Mouse (Mus musculus) heart, adult 8-10 months (tissue): Measurements from ENCODE around the gene Cdh4. TPM values are rescaled to one million over a fixed set of nuclear protein-coding genes. Genes with fewer than 3 reads are reported as not detected.
A peak's percentile ranks its signal among the peaks of the same experiment; 100 is the strongest.

Experiments used
- DNase-seq: peaks from one replicate; pipeline ENCODE4 v3.0.0; 2022; ENCODE audit warnings: low spot score
- total RNA-seq, 4 experiments: library from RNA; stranded (reverse); gene quantifications; 2 replicates each; pipeline ENCODE4 v1.2.4; 2022

Gene Cdh4
- total RNA-seq, 4 experiments from 2014 or later, result 5.2 to 7.5 (median 6.1) TPM

DNA sequence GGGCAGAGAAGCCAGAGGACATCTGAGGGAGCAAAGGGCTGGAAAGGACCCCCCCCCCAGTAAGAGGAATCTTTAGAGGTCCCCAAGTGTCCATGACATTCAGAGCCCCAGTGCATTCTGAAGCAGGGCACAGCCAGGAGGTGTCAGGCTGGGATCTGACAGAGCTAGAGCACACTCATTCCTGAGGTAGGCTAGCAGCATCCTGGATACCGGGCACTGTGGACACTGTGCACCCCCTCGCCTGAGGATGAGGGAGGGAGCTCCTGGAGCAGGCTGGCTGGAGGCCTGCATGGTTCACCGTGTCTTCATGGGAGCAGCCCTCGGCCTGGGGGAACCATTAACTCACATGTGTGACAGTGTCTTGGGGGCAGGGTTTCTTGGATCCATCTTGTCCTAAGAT is 287.6 kb downstream of the Cdh4 start:
- no peak for DNase-seq

DNA sequence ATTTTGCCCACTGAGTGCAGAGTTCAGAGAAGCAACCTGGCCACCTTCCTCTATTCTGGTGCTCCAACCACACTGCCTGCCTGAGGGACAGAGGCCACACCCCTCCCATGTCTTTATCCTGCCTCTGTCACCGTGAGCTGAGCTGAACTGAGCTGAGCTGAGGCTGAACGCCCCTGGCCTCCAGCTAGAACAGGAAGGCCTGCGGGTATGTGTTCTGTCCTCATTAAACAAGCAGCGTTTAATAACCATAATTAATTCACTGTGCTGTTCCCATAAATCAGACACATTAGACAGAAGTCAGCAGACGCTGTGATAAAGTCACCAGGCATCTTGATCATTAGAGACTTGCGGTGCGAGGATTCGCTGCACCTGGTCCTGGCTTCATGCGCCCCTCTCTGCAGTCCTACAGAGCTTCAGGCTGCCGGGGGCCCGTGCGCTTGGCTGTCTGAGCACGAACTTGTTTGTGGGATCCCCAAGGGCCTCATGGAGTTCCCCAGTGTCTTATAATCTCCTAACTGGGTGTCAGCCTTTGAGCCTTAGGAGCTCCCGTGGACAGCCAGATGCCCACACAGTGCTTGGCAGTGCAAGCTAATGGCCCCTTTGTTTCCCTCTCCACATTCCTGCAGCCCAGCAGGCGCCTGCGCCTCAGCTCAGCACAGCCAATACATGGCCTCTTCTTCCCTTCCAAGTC is 291.1 kb downstream of the Cdh4 start:
- DNase-seq, result no peak

DNA sequence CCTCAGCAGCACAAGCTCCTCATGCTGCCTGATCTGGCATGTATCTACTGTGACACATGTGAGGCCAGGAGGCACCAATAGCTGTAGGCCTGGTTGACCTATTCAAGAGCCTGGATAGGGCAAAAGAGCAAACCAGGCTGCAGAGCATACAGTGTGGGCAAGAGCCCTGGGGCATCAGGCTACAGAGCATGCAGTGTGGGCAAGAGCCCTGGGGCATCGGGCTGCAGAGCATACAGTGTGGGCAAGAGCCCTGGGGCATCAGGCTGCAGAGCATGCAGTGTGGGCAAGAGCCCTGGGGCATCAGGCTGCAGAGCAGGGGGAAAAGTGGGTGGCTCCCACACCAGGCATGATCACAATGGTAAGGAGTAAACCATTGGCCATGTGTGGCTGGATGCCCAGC is 300.2 kb downstream of the Cdh4 start:
- DNase-seq, result no peak

DNA sequence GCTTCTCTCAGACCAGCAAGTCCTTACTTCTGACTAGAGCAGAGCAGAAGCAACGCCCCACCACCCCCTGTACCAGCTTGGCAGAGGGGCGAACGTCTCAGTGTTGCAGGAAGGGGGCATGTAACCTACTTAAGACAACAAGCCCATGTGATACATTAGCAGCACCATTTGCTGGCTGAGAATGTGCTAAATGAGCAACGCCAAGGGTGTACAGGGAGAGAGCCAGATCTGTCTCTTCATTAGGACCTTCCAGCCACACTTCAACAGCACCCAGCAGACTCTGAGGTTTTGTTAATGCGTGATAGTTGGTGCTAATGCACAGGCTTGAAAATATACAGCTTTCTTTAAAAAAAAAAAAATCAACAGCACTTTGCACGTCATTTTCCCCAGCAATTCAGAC is 300.6 kb downstream of the Cdh4 start:
- DNase-seq, result no peak

DNA sequence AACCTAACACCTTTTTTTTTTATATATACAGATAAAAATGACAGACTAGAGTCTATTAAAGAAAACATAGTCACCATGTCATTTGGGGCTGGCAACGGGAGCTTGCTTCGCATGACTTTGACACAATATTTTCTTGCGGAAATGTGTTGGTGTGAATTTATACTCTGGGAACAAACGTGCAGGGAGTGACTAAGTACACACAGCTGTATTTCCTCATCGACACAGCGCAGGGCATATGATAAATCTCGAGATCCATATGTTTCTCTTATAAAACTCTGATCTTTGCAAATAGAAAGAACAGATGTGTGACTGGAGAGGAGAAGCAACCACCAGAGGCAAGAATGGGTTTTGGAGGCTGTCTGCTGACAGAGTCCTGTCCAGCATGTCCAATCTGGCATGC is 304.3 kb downstream of the Cdh4 start:
- DNase-seq, result no peak

DNA sequence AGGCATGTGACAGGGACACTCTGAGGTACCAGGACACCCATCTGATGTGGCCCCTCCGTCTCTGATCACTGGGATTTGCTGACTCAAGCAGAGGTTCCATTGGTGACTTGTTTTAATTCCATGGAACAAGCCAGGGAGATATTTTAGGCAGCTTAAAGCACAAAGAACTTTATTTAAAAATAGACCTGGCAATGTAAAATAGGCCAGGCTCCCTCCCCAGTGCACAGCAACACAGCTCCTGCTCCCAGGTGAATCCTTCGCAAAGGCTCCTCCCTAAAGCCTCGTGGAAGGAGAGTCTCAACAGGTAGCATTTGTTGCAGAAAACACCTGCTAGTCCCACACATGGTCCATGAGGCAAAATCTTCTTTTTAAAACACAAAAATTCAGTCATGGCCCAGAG is 307.2 kb downstream of the Cdh4 start:
- DNase-seq, result peak; percentile 10

DNA sequence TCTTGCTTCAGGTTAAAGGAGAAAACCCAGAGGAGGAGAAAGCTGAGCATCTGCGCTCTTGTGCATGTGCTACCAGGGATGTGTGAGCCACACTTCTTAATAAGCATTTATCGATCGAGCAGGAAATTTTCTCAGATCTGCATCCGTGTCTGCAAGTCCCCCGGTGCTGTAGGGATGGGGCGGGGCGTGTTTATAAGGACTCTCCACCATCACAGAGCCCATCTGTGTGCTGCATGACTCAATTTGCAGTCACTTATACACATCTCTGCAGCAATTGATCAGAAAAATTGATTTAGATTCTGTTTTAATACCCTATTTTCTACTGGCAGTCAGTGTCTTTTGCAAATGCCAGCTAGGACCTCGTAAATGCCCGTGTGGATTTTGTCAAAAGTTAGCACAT is 311.6 kb downstream of the Cdh4 start:
- DNase-seq, result no peak

DNA sequence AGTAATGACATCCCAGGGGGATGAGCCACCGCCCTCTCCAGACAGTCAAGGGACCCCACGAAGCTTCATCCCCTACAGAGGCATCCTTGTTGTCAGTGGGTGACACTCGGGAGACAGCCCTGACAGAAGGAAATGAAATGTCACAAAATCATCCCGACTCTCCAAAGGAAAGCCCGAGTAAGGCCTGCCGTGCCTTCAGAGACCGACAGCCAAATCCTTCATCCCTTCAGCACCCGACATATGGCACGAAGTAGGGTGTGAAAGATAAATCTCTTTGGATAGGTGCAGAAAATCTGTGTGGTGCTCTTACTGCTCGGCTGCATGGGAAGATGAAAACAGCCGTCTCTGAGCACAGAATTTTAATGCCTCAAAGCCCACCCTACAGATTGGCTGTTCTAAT is 312.5 kb downstream of the Cdh4 start:
- DNase-seq, result no peak

DNA sequence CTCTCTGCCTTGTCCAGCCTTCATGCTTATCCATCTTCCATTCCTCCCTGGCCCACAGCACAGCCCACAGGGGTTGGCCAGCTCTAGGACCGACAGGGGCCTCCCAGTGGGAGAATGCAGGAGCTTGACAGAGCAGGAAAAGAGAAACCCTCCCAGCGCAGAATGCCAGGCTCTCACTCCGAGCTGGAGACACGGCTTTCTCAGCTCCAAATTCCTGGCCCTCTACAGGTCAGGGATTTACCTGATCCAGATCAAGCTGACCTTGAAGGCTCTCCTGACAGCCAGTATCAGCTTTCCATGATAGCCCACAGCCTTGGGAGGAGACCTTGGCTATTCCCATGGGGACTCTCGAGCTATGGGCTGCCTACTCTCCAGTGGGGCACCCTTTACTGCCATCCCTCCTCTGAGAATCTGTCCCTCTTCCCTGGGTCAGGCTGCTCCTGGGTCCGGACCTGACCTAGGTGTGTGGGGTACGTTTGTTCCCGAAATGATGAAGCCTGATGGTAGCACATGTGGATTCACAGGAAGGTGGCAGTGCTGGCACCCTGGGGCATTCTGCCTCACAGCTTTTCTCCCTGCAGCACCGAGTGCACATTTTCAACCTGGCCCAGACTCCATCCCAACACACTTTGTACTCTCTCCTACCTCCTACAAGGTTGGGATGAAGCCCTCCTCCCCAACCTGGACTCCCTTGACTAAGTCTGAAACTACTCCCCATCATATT is 319.6 kb downstream of the Cdh4 start:
- no peak for DNase-seq

DNA sequence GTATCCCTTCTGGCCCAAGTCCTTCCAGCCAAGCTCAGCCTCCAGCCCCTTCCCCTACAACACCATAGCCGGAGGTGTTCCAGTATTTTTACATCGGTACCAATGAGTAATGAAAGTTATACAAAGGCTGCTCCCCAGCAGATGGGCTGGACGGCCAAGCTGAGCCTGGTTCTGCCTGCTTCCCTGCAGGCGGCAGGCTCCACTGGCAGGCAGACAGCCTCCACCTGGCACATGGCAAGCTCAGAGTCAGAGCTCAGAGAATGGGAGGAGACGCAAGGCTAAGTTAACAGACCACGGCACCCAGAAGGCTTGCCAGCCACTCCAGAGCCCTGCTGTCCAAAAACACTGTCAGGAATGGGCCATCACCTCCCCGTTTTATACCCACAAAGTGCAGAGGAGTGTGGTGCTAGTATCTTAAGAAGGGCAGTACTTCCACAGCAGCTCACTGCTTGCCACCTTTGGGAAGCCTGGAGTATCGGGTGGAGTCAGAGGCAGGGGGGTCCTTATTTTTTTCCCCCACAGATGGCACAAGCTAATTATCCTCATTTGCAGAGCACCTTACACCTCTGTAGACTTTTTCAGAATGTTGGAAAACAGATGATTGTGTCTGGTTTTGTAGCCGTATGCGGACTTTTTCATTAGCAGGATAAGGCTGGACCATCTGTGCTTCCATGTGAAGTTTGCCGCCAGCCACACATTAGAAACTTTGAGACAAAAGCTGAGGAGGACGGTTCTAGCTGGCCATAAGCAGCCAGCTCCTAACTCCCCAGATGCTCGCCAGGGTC is 320.5 kb downstream of the Cdh4 start:
- DNase-seq, result no peak

DNA sequence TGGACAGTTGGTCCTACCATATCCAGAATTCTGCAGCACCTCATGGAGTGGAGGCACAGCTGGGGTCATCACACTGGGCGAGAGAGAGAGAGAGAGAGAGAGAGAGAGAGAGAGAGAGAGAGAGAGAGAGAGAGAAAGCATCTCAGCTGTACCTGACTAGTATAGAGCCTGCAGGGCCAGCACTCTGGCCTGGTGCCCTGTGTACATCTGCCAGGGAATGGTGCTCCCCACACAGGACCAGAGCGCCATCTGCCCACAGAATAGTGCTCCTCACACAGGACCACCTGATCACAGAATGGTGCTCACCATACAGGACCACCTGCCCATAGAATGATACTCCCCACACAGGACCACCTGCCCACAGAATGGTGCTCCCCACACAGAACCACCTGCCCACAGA is 322.2 kb downstream of the Cdh4 start:
- no peak for DNase-seq

DNA sequence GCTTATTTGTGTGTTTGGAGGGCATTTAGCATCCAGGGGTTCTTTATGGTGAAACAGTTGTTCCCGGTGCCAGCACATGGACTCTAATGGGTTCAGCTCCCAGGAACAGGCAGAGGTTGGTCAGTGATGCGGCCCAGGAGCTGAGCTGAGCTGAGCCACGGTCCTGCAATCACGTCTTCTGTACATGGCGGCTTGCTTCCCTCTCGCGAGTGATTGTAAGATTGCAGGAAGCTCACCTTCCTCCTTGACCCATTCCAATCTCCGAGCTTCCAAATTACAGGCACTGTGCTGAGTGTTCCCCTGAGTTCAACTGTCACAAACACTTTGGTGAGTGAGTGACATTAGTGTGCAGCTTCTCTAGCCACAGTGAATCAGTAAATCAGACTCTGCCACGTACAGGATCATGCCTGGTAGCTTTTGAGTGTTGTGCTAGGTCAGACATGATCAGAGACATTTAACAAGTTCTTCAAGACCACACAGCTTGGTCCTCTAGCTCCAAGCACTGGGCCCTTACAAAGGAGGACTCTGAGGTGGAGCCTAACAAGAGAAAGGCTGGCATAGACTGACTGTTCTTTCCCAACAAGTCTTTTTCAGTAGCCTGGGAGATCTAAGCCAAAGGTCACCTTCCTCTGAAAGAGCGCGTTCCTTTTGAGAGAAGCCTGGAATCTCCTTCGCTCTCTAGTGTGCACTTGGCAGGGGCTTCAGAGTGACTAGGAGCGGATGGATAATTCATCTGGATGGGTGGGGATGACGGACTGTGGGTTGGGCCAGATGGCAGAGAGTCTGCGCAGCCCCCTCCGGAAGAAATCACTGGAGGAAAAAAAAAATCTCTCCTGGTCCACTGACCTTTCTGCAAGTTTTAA is 324.7 kb downstream of the Cdh4 start:
- no peak for DNase-seq

DNA sequence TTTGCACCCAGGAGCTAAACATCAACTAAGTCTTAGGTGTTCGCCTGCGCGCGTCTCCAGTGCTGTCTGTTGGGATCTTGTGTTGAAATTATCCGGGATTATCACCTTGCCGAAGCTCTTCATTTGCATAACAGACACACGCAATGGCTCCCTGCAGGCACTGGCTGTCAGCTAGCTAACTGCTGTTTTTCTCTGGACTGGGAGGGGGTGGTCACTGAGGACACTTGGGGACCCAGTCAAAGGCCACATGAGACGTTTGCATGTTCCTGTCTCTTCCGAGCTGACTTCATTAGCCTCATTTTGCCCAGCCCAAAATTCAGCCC is 325.3 kb downstream of the Cdh4 start:
- no peak for DNase-seq

DNA sequence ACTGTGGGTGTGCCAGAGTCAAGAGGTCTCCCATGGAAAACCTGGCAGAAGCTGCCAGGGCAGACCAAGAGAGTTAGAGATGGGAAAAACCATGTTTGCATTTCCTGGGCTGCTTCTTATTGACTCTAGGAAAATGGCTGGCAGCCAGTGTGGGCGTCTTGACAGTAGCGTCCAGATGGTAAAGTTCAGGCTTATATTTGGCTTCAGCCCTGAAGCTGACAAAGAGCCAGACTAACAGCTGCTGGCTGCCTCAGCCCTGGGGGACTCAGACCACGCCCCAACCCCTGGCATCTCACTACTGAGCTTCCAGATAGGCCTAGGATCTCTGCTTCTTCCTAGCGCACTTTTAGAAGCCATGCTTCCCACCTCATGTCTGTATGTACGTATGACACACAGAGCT is 326.9 kb downstream of the Cdh4 start:
- no peak for DNase-seq

DNA sequence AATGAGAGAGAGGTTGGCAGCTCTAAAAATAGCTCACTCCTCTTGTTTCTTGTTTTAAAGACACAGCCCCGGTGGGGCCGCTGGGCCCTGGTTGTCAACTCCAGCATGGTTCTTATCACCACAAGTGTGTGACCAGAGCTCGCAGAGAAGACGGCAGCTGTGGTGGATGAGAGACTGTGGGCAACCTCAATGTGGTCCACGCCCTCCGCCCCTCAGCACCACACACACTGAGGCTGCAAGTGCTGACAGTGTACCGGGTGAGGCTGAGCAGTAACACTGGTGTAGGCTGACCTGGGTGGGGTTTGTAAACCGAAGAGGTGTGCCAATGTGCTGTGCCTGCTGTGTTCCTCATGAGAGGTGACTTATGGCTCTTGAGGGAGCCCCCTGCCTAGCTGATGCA is 327.7 kb downstream of the Cdh4 start:
- DNase-seq, result no peak

DNA sequence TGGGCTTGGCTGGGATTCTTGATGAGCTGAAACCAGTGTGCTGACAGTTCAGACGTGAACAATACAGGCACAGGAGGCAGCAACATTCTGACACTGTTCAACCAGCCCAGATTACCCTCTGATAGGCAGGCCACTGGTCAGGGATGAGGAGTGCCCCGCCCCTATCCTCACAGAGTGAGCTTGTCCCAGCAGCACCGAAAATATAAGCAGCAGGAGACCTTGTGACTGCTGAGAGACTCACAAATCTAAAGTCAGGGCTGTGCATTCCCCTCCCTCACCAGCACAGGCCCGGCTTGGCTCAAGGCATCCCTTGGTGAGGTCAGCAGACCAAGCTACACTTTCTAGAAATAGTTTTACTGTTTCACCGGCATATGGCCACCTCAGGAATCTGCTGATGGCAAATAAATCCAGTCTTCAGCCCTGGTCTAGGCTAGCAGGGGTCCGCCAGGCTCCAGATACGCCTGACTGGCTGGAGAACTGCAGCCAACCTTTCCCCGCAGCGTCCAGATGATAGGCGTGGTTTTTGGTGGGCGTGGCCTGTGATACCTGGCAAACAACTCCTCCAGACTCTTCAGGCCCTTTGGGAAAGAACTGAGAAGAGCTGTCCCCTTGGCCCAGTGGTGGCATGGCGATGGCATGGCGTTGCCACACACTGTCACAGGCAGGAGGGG is 332.3 kb downstream of the Cdh4 start:
- DNase-seq, result no peak

DNA sequence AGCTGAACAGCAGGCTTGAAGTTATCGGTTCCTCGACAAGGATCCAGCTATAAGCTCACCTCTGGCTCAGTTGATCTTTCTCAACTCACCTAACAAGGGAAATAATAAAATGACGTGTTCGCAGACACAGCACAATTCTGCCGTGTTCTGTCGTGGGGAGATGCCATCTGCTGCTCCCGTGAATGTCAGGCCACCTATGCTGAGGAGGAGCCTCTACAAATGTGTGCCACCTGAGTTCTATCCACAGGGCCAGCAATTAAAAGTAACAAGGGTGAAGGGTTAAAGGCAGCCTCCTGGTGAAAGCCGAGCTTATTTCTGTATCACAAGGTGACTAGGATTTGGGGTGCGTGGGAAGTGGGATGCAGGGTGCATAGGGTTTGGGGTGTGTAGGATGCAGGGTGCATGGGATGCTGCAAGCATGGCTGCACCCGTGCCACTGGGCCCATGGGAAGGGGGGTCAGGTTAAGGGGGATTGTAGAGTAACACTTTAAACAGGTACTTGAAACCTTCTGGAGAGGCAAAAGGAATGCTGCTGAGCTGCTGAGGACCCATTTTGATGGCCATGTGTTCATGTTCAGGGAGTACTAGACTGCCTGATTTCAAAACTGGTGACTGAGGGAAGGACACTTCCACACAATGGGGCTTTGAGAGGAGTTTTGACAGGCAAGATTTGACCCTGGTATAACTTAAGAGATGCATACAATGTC is 333.9 kb downstream of the Cdh4 start:
- DNase-seq, result no peak

DNA sequence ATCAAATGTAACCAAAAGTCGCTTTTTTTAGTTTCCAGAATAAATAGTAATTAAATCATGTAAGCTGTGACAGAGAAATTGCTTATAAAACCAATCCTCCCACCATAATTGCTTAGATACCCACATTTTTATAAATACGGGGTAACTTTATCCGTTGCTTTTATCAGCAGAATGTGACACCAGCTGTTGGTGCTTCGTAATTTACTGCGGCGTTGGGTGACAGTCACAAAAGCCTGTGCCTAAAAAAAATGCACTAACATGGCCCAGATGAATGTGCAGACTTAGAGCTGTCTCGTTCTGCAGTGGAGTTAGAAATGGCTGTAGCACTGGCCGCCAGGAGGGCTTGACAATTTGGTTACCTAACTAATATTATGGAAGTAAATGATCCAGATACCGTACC is 337.0 kb downstream of the Cdh4 start:
- DNase-seq, result no peak

DNA sequence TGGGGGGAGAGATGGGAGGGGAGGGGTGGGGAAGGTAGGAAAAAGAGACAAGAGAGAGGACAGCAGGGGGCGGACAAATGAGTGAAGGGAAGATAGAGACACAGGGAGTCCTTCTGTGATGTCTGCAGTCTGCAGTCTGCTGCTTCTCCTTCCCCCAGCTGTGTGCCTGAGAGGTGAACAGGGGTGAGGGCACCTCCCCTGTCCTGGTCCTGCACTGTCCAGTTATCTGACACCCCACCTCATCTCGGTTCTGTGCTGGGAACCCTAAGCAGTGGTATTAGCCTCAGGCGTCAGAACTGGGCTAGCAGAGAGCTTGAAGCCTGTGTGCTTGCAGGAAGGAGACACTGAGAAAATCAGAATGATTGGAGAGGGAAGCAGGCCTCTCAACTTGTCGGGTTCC is 338.7 kb downstream of the Cdh4 start:
- DNase-seq, result no peak

DNA sequence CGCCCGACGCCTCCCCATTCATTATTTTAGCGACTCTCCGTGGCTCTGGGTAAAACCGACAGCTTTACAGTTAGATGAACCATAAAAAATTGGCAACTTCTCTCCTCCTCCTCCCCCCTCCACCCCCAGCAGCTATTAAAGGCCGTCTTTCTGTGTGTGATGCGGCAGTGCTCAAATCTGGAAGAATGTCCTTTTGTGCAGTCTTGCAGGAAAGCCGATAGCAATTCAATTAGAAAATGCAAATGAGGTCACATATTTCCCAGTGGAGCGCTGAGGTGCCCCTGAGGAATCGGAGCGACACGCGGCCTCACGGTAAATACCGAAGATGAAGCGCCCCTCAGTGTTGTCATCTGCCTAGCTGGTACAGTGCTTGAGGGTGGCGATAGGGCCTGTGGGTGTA is 345.0 kb downstream of the Cdh4 start:
- no peak for DNase-seq

DNA sequence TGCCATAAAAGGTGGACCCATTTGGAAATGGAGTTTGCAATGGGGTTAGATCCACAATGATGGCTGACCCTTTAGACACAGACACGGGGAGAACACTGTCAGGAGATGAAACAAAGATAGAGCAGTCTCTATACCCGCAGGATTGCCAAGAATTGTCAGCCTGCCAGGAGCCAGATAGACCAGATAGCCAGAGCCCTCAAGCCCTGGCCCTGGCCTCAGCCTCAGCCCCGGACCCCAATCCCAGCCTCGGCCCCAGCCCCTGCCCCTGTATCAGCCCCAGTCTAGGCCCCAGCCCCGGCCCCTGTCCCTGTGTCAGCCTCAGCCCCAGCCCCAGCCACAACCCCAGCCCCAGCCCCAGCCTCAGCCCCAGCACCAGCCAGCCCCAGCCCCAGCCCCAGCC is 345.6 kb downstream of the Cdh4 start:
- DNase-seq, result no peak
